Mouse (Mus musculus) neutrophil, adult 5-6 weeks (primary cell): ENCODE results near the gene Gjd3. TPM values are rescaled to one million over a fixed set of nuclear protein-coding genes. Genes with fewer than 3 reads are reported as not detected.
"Not testable (repeated sequence)": the region's sequence is repeated elsewhere in the genome, so short reads cannot be mapped to it uniquely, and the experiment has no call there.

ENCODE experiments used
- ATAC-seq: fragments of 151-379, 151-347 bp; 2 replicates; pipeline ENCODE4 v1.8.0; 2017; ENCODE audit warnings: mild to moderate bottlenecking, moderate TSS enrichment; ENCODE audit not compliant: insufficient number of reproducible peaks, poor library complexity, low FRiP score, severe bottlenecking; ENCODE audit errors: extremely low read depth
- total RNA-seq: library from RNA; stranded (forward); fragments of 200-1000 nt; gene quantifications from 2 replicates; pipeline ENCODE4 v1.2.3, GENCODE M21; 2017

Gjd3 gene
- not detected in 2 replicates for total RNA-seq

DNA sequence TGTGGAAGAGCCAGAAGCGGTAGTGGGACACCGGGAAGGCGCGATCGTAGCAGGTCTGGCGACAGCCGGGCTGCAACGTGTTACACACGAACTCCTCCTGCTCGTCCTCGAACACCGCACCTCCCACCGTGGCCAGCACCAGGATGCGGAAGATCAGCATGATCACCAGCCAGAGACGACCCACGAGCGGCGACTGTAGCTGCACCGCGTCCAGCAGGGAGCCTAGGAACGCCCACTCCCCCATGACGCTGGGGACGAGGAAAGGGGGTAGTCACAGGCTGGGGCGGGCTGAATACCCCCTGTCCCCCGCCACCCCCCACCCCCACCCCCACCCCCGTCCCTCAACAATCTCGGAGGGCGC is at the start of gene Gjd3:
Gene Gjd3, minus strand, starts transcription at position 244 of the 361 bp plus-strand sequence.
- no peak for ATAC-seq

DNA sequence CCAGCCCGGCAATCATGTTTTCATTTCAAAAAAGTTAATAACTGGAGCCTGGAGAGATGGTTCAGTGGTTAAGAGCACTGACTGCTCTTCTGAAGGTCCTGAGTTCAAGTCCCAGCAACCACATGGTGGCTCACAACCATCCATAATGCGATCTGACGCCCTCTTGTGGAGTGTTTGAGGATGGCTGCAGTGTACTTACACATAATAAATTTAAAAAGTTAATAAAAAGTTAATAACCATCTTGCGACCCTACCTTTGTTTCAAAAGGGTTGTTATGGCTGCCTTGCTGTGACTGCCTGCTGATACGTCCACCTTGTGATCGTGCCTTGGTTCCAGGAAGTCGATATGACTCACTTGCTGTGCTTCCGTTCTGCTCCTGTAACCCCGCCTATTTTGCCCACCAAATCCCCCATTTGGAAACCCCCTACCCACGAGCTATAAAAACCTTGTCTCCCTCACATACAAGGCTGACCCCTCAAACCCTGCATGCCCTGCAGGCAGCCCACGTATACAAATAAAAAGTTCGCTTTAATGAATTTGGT is 44.2 kb upstream of the Gjd3 start:
- ATAC-seq: no peak

DNA sequence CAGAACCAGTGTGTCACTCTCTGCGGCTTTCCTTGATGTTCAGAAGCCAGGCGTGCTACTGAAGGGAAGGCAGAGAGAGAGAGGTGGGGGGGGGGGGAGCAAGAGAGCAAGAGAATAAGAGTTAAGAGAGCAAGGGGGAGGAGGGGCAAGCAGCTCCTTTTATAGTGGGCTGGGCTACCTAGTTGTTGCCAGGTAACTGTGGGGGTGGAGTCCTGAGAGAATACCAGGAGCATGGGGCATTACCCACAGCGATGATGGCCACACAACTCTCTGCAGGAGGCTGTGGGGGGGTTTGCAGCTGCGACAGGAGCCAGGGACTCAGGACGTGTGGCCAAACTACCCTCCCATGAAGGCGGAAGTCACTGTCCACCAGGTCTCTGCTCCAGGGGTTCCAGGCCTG is 43.1 kb upstream of the Gjd3 start:
- no peak for ATAC-seq

DNA sequence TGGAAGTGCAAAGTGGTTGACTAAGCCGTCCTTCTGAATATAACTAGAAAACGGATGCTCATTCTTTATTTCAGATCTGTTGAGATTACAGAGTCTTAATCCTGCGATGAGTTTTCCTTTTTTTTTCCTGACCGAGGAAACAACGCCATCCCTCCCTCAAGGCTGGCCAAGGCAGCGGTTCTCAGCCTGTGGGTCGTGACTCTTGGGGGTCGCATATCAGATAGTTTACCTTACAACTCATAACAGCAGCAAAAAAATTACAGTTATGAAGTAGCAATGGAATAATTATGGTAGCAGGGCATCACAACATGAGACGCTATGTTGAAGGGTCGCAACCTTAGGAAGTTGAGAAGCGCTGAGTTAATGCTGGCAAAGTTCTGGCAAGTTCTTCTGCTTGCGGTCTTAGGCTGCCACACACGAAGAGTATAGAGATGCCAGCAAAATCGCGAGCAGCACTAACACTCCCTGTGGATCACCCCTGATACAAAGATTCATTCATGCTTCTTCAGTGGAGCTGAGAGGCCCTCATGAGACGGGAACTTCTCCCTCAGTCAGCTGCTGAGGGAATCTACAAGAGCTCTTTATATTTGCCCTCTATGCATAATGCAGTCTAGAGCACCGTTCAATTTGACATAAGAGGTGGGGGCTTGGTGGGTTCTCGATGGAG is 41.8 kb upstream of the Gjd3 start:
- ATAC-seq: no peak

DNA sequence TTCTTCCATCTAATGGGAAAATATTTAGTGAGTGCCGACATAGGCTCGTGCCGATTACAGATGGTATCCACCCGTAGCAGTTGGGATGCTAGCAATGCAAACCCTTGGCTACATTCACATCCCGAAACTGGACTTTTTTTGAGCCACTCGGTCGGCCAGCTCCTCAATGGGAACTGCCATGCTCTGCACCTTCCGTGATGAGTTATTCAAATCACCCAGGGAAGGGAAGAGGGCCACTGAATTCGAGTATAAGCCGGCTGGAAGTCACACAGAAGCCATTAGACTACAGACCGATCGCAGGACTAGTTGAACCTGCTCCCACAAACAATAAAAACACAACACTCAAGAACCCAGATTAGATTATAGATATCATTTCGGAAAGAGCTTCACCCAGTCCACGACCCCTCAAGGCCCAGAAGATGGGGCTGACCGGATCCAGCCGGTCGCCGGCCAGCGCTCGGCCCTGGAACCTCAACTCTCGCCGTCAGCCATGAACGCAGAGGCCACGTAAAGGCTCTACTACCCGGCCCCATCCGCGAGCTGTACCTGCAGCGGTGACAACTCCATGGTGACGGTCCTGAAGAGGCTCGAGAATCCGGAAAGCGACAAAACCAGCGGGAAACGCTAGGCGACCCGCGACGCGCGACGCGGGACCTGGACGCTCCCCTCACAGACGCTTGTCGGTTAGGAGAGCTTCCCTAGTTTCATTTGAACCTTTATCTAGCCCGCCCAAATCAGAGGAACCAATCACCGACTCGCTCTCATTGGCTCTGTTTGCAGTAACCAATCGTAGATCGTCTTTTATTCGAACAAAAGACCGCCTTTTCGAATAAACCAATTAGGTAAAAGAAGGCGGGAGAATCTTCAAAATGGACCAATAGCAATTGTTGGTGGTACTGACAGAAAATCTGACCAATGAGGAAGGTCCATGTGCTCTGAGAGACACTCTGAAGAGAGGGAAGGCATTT is 41.0 kb upstream of the Gjd3 start, which contains the start of gene Top2a:
Gene Top2a, minus strand, starts transcription at position 690 of the 968 bp plus-strand sequence.
- ATAC-seq: peak; percentile 97

DNA sequence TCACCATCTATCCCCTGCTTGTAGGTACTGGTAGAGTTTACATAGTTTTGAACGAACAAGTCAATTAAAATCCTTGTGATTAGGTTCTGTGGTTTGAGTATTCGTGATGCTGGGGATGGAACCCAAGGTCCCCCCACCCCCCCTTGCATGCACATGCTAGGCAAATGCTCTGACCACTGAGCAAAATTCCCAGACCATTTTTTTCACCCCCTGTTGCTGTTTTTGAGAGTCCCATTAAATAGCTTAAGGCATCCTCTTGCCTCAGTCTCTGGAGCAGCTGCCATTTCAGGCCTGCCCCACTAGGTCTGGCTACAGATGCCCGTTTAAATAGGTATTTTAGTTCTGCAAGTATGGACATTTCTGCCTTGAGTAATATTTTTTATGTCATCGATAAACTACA is 40.3 kb upstream of the Gjd3 start:
- no peak for ATAC-seq

DNA sequence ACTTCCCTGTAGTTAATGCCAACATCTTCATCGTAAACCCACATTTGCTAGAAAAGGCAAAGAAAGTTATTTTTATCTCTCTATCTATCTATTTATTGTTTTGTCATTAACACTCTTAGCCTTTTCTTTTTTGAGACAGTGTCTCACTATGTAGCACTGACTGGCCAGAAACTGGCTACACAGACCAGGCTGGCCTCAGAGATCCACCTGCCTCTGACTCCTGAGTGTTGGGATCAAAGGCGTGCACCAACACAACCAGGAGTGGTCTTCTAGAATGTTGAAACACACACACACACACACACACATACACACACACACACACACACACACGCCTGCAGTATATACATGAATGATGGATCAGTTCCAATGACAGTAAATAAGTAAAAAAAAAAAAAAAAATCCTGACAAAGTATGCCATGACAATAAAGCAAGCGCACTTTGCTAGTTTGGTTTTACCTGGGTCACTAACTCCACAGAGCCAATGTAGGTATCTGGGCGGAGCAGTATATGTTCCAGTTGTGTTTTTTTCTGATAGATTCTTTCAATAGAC is 39.6 kb upstream of the Gjd3 start:
- no peak for ATAC-seq

DNA sequence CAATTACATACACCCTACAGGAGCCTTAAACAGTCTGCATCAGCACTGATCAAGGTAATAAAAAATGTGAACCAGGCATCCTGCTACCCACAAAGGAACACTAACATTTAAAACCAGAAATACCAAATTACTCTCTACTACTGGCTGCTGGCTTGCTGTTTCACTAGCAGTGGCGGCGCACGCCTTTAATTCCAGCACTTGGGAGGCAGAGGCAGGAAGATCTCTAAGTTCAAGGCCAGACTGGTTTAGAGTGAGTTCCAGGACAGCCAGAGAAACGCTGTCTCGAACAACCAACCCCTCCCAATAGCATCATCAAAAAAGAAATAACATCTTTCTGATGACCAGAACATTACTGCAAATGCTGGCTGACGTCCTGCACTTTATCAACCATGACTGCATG is 37.0 kb upstream of the Gjd3 start:
- no peak for ATAC-seq

DNA sequence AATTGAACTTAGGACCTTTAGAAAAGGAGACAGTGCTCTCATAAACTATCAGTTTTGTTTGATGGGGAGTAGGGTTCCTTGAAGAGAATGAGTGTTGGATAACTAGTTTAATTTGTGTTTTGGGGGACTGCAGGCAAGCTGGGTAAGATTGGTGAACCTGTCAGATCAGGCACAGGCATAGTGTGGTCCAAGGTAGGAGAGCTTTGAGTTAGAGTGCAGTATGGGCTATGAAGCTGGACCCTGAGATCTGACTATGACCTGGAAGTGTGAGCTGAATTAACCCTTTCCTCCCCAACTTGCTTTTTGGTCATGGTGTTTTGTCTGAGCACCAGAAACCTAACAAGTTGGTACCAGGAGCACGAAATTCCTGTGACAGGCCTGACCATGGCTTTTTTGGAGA is 31.0 kb upstream of the Gjd3 start:
- no peak for ATAC-seq

DNA sequence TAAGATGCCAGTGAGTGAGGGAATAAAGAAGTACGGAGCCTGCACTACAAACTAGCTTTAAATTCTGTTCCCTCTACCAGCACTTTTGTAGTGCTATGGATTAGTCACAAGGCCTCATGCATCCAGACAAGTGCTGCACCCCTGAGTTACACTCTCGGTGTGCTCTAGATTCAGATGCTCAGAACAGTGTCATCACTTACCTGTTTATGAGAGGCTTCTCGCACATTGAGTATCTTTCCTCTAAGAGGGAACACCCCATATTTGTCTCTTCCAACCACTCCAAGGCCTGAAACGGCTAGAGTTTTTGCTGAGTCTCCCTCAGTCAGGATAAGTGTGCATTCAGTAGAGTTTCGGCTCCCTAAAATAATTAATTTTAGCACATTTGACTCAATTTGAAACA is 27.9 kb upstream of the Gjd3 start:
- no peak for ATAC-seq

DNA sequence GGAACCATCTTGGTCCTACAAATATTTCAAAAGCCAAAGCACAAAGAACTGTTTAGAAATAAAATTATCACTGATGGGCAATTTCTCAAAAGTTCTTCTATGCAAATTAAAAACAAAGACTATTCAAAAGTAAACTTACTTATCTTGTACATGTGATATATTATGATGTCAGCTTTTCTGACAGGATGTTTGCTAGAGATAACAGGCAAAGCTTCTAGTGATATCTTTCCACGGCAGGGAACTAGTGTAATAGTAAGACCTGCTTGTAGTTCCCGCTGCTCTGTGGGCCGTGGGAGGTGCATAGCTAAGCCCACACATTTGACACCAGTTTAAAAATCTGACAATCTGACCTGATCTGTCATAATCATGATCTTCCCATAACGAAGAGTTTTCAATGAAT is 27.3 kb upstream of the Gjd3 start:
- ATAC-seq: no peak

DNA sequence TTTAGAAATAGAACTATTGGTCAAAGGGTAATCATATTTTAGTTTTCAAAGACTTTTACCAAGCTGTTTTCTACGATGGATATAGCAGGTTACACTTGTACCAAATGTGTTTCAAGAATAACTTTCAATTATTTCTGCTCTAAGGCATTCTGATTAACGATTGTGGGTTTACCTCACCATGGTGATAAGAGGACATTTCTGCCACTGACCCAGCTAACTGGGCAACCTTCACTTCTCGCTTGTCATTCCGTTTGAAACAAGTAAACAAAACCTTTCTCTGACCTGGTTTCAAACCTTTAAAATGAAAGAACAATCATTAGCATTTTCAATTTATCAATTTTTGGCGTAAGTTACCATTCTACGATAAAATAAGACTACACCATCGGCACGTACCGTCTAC is 24.0 kb upstream of the Gjd3 start:
- no peak for ATAC-seq

DNA sequence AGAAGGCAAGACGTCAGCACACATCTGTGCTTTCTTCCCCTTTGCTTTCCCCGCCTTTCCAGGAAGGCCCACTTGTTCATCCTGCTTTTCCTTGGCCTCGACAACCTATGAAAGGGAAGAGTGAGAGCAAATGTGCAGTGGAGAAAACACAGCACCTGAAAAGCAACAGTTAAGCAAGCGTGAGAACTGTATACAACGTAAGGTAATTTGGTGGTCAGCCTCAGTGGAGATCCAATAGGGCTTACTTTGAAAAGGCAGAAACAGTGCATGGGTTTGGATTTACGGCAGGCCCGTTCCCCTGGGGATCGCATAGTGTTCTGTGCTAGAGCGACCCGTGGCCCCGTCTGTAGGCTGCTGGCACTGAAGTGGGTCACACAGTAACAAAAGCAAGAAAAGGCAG is 16.4 kb upstream of the Gjd3 start:
- no peak for ATAC-seq

DNA sequence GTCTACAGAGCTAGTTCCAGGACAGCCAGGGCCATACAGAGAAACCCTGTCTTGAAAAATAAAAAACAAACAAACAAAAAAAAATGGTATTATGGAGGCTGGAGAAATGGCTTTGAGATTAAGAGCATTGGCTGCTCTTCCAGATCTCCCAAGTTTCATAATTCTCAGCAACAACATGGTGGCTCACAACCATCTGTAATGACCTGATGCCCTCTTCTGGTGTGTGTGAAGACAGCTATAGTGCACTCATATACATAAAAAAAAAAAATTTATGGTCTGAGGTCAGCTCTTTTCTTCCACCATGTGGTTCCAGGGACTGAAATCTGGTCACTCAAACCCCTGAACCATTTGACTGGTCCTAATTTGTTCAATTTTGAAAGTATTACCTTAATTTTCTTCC is 16.0 kb upstream of the Gjd3 start:
- ATAC-seq: no peak

DNA sequence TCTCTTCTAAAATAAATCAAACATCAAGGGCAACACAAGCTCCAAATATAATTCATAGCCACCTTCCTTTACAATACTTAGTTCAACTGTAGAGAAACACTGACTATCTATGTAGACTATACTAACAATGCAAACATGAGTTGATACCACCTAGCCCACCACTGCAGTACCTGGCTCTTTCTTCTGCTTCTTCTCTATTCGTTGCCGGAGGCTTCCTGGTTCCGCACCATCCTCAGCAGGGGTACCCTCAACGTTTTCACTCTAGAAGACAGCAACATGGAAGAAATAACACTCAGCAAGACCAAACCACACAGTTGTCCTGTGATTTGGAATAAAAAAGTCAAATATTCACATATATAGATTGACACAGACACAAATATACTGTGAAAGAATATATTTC is 14.8 kb upstream of the Gjd3 start:
- no peak for ATAC-seq

DNA sequence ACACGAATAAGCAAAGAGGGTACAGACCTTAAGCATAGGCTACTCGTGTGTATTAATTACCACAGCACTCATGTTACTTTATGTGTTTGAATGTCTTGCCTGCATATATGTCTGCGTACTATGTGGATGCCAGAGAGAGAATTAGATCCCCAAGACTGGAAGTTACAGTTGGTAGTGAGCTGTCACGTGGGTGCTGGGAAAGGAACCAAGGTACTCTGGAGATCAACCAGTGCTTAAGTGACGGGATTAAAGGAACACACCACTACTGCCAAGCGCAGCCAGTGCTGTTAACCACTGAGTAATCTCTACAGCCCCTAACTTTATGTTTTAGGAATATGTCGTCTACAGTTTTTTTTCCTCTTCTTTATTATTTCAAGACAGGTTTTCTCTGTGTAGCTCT is 13.2 kb upstream of the Gjd3 start:
- no peak for ATAC-seq

DNA sequence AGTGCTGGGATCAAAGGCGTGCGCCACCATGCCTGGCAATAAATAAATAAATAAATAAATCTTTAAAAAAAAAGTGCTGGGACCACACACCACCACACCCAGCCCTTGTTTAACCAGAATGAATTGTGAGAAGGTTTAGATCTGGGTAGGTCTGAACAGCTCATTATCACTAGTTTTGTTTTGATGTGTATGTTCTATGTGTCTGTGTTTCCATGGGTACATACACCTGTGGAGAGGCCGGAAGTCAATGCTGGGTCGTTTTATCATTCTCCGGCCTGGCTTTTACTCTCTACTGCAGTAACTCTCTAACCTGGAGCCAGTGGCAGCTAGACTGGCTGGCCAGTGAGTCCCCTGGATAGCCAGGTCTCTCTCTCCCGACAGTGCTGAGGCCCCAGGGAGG is 8.1 kb upstream of the Gjd3 start:
- no peak for ATAC-seq

DNA sequence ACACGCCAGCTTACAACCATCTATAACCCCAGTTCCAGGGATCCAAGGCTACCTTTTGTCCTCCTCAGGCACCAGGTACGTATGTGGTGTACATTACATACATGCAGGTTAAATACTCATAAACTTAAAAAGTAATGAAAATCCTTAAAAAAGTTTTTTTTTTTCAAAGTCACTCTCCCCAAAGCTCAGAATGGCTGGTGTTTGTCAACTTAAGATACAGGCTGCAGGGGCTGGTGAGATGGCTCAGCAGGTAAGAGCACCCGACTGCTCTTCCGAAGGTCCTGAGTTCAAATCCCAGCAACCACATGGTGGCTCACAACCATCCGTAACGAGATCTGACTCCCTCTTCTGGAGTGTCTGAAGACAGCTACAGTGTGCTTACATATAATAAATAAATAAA is 5.4 kb upstream of the Gjd3 start:
- not testable (repeated sequence) for ATAC-seq

DNA sequence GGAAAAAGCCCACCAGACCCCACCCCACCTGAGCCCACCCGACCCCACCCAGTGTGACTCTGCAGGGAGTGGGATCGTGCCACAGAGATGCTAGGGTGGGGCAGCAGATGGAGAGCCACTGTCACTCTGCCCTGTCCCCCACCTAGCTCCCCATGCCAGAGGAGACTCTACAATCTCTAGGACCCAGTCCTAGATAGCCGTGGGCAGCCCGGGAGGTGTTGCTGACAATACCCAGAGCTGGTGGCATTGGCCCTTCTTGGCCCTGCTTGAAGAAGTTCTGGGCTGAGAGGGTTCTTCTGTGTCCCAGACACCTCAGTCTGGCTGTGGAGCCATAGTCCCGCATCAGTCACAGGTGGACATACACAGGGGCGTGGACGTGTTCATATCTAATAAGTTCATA is 2.7 kb upstream of the Gjd3 start:
- no peak for ATAC-seq

DNA sequence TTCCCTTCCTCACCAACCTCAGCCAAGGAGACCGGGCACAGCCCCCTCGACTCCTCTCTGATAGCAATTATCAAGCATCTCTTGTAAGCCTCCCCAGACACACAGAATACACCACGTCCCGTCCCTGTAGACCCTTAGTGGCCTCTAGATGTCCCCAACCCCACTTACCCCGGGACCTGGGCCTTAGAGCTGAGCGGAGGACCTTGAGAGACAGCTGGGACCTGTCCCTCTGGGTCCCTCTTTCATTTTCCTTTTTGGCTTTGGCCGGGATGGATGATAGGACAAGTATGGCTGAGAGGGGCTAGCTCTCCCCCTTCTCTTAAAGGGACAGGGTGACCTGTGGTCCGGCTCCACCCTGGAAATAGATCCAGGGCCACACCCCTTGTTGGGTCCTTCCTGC is 735 bp upstream of the Gjd3 start:
- no peak for ATAC-seq
